Mouse (Mus musculus) lung, postnatal 0 days (tissue): ENCODE measurements around the gene Adh5.

Experiments used
- CTCF ChIP-seq: IDR thresholded peaks from 2 replicates; pipeline ENCODE4 v1.5.1; 2016; ENCODE audit warnings: antibody characterized with exemption, mild to moderate bottlenecking
- EP300 ChIP-seq: IDR thresholded peaks from 2 replicates; pipeline ENCODE4 v1.6.1; 2016; ENCODE audit warnings: antibody characterized with exemption, mild to moderate bottlenecking, control low read depth

DNA sequence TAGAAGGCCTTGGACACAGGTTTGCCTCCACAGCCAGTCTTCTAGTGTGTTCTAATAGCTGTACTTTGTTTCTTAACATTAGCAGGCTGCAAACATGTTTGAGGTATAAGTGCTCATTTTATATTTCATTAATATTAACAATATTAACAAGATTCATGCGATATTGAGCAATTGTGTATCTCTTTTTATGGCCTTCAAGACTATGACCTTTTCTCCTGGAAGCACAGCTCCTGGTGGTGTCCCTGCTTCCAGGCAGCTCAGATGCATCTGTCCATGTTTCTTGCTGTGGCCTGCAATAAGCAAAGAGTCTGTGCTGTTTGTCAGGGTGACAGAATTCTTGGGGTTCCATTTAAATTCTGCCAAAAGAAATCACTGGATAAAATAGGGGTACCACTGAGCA, 33.3 kb upstream of the Adh5 start:
- TF ChIP-seq CTCF (no peak), EP300 (no peak)
